Mouse (Mus musculus): ENCODE data around the gene Mcub. TPM values are rescaled to one million over a fixed set of nuclear protein-coding genes. Genes with fewer than 3 reads are reported as not detected.

Mcub gene
- 7.9 and 9.3 TPM in 2 replicates for total RNA-seq (2021)
- long read RNA-seq, experiment 1, transcript Mcub-201 (8 exons, 1,318 nt): major isoform, 11 of 14 reads
- long read RNA-seq, experiment 1, partial matches to known transcripts: 0 of 14 reads
- long read RNA-seq, experiment 1, other reads (novel, unspliced or antisense): 3 of 14 reads
- long read RNA-seq, experiment 2, transcript Mcub-201 (8 exons, 1,318 nt): major isoform, 10 of 13 reads
- long read RNA-seq, experiment 2, partial matches to known transcripts: 1 of 13 reads
- long read RNA-seq, experiment 2, other reads (novel, unspliced or antisense): 2 of 13 reads

DNA sequence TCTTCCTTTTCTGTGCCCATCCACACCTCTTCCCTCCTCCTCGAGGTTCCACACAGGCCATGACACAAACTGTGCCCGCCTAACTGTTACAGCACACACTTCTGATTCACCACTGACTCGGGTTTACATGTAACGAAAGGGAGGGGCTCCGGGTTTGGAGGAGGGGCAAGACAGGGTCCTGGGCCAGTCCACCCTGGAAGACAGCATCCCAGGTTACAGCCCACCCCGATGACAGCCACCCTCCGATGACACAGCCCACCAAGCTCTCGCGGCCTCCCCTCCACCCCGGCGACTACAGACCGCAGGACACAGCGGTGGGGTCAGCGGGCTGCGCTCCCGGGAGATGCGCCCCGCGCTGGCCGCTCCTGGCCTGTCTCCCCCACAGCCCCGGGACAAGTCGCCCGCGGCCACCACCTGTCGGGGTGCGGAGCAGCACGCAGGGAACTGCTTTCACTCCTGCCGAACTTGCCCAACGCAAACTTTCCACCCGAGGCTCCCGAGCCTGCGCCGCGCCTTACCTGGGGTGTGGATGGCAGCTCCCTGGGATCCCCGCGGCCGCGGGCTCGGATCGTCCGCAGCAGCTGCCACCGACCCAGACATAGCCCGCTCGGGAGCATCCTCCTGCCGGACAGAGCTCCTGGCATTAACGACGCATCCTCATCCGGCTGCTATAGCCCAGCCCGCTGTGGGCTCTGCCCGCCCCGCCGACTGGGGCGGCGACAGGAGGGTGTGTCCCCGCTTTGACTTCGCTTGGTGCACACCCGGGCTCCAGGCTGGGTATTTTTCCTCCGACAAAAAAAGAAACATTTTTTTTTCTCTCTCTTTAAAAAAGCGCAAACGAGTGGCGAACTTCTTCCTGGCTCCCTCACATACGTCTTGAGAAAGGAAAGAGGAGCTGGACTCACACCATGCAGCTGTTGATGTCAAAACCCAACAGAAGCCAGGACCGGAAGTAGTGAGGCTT lies at the start of gene Mcub:
Gene Mcub, minus strand, starts transcription at position 775 of the 964 bp plus-strand sequence.
- DNase-seq: peak; percentile 70

DNA sequence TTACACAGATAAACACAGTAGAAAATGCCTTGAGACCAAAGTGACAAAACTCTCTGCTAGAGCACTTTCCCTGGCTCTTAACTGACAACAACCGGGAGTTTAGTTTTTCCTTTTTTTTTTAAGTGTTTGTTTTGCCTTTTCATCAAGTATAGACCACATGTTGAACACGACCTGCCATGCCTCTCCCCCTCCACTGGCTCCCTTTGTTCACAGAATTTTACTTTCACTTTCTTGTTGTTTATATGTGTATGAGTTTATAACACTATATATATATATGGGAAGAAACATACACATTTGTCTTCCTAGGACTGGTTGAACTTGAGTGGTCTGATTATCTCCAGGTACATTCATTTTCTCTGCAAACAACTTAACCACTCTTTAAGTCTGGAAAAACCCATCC lies 42.9 kb upstream of the Mcub start:
- no peak for DNase-seq

DNA sequence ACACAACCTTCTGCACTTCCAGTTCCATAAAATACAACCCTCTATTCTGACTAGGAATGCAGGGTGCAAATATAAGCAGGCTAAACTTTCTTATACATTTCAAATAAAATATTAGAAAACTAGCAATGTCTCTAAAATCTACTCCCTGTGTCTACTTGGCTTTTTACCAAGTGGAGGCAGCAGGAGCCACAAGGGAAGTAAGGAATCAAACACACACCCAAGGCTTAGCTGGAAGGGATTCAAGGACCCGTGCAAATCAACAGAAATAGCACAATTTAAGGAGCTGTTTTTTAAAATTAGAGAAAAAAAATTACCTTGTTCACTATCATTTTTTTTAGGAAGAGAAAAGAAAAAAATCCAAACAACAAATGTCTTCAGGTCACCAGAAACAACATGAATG lies 41.2 kb upstream of the Mcub start:
- no peak for DNase-seq

DNA sequence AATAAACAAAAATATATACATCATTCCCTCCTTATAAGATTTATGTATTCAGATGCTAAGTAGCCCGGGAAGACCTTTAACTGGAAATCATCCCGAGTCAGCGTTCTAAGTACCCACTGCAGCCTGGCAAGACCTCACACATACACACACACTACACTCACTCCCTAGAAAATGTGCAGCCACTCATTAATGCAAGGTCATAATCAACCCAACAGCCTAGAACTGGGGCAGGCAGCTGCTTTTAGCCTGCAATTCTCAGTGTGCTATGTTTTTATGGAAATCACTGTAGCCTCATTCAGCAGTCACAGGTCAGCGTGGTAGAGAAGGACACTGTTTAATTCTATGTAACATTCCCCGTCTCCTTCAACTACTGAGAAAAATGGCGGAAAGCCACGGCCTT lies 36.1 kb upstream of the Mcub start:
- no peak for DNase-seq

DNA sequence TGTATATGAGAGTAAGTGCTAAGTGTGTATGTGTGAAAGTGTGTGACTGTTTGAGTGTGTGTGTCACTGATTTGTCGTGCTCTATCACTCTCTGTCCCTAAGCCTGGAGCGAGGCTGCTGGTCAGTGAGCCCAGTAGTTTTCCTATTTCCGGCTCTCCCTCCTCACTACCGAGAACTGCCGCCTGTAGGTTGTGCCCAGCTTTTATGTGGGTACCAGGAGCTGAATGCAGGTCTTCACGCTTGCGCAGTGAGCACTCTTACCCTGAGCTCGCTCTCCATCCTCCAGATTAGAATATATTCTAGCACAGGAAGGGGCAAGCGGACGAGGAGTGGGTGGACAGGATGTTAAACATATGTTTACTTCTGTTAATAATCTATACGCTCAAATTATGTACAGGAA lies 30.9 kb upstream of the Mcub start:
- no peak for DNase-seq

DNA sequence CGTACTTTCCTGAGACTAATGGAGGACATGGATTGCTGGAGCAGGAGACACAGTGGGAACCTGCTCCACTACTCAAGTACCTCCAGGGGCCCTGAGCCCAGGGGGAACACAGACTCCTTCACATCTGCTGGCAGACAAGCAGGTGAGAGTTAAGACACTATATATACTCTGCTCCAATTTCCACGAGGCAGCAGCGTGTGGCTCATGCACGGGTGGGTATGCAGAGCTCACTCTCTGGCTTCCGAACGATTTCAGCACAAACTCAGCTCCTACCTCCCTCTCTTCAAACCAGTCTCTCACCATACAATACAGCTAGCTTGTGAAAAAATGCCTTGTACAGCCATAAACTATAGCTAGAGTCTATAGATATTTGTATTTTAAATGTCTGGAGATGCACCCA lies 28.5 kb upstream of the Mcub start:
- no peak for DNase-seq

GRCm38 (mm10) chr3:129998001-129998400 lies 28.0 kb upstream of the Mcub start:
- DNase-seq: peak; percentile 59

- DNase-seq: no peak
Measured at GRCm38 (mm10) chr3:129997324-129997723, 27.3 kb upstream of the Mcub start.

DNA sequence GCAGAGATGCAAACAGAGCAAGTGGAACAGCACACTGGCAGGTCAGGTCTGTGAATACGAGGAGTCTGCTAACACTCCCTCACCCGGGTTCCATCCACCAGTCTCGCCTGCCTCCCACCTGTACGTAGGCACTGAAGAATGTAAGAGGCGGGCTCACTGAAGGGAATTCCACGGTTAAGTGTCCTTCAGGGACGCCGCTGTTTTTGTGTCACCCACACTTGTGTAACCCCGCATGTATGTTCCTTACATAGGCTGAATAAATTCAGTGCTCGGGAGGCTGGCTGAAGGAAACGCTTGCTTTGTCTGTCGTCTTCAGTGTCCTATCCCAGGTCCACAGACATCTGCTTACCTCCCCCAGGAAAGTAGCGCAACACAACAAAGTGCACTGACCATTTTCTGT lies 17.3 kb upstream of the Mcub start:
- DNase-seq: no peak

DNA sequence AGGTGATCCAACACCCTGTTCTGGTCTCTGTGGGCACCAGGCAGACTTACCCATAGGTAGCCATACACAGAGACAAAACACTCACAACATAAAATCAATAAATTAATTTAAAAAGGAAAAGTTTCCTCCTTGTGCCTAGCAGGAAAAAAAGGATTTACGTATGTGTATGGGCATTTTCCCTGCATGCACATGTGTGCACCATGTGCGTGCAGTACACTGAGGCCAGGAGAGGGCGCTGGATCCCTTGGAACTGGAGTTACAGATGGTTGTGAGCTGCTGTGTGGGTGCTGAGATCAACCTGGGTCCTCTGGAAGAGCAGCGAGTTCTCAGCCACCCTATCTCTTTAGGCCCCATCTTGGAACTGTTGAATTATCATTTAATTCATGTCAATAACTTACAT lies 15.3 kb upstream of the Mcub start:
- DNase-seq: peak; percentile 23

DNA sequence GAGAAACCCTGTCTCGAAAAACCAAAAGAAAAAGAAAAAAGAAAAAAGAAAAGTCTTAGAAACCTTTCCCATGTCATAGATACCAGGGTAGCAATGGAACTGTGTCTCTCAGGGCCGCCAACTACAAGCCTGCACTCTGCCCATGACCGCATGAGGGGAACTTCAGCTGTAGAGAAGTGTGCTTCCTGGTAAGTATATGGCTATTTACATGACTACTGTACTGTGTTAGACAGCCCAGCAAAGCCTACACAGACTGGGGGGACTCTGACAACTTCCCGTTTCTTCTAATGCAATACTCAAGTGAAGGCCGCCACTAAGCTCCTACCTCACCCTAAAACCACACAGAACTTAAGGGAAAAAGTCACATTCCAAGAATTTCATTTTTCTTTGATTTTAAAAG lies 14.8 kb upstream of the Mcub start:
- DNase-seq: no peak

DNA sequence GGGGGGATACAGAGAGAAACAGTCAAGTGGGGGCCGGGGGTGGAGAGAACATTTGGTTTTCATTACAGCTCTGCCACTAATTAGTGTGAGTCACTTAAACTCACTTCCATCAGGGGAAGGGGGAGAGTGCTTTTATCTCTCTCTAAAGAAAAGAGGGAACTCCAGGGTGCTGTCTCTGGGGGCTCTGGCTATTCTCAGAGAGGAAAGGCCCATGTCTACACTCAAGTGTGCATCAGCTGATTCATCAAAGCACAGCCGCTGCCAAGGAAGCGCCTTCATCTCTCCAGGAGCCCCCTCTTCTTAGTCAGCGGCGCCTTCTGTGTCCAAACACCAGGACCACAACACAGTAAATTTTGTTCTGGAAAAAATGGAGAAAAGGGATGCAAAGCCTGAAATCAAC lies 12.3 kb upstream of the Mcub start:
- DNase-seq: no peak

DNA sequence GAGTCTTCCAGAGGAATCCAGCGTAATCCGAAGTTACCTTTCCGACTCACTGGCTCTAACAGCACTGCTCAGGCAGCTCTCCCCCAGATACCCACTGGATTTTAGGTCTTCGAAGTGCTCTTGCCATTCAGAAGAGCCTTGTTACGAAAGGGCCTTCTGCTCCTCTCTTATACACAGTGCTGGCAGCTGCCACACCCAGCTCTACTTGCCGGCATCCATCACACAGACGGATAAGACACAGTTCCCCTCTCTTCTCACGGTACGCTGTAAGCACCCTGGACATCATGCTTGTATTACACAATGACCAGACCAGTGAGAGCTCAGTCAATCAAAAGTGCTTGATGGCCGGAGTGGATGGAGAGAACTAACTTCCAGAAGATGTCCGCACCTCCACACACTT lies 11.8 kb upstream of the Mcub start:
- no peak for DNase-seq

GRCm38 (mm10) chr3:129979510-129979909 lies 9.5 kb upstream of the Mcub start:
- DNase-seq: no peak

GRCm38 (mm10) chr3:129978716-129979115 lies 8.7 kb upstream of the Mcub start:
- DNase-seq: no peak

DNA sequence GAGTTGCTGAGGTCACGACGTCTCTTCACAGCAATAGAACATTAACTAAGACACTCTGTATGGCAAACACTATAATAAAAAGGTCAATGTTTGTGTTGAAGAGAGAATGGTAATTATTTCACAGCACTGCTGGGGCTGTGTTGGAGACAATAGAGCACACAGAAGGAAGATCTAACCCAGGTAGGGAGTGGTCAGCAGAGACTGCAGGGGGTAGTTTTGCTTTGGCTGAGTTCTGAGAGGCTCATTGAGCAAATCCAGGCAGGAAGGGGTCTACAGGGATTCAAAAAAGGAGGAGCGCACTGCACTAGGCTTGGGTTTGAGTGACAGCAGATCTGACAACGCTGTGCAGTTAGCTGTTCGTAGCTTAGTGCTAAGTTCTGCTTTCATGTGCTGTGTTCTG lies 6.3 kb upstream of the Mcub start:
- no peak for DNase-seq

DNA sequence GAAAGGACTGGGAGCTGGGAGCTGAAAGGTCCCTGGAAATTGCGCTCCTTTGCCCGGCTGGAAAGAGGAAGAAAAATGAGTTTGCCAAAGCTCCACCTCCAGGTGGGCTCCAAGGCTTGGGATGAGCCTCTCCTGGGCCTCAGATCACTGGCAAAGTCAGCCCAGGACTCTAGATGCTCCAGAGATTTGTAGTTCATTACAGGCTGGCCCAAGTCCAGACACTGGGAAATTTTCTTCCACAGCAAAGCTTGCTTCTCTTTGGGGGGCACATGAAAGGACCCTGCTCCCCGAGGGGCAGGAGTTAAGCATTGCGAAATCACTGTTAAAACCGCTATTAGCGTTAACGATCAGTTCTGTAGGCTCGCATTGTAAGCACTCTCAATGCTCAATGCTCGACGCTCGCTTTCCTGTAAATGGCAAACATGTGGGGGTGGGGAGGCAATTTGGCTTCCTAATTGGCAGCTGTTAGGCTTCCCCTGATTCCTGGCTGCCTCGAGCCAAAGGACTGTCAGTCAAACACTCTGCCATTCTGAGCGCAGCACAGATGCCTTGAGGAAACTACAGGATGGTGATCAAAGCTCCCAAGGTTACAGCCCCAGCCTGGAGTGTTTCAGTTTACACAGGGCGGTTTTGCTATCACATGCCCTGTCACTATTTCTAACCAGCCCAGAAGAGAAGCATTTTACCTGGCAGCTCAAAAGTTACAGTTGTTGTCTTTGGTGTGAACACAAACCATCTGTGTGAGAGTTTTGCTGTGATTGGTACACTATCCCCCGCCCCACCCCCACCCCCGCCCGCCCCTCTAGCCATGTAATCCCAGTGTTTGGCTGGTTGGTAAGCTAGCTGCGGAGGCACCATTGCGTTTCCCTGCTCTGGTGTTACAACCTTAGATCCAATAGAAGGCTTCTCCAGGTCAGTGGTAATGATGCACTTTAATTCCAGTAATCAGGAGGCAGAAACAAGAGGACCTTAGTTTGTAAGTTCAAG lies 816 bp upstream of the Mcub start:
- peak; percentile 51 for DNase-seq

- DNase-seq: no peak
Measured at GRCm38 (mm10) chr3:129969031-129969430, 975 bp downstream of the Mcub start.

DNA sequence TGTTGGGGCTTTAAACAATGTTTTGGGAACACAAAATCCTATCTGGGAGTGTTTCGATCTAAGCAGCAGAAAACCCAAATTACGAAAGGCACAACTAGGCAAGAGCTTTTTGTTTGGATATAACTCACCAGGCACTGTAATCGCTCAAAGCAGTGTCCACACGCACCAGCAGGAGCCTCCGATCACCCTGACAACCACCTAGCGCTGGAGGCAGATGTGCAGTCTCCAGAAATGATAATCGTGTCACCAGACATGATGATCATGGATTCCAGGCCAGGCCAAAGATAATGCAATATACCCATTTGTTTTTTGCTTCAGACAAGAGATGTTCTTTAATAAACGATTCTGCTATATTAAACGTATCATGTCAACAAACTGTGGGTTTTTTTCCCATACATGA lies 2.1 kb downstream of the Mcub start:
- no peak for DNase-seq

DNA sequence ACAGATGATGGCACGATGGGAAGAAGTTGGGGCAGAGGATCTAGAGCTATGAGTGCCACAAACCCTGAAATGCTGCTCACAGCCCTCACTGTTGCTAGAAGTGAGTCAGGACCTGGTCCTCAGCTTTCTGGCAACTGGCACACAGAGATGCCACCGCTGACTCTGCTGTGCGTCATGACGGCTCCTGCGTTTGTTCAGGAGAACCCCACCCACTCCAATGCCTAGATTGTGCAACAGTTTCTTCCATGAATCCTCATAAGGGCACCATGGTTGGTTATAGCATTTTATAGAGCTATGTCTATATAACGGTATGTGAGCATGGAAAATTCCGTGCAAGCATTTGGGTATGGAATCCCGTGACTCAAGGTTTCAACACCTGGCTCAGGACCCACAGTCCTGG lies 5.3 kb downstream of the Mcub start:
- DNase-seq: no peak

DNA sequence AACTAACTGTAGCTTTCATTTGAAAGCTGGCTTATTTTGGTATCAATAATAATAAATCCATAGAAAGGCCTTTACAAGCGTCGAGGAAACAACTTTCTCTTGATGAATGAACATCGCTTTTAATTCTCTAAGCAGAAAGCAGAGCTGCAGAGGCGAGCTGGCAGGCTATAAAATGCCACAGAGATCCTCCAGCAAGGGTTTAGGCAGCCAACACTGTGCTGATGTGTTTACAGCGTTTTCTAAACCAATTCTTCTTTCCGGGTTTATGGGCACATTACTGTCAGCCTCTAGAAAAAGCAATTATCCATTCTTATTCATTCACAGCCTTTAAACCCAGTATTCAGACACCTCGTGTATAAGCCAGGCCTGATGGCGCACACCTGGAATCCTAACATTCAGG lies 7.5 kb downstream of the Mcub start:
- no peak for DNase-seq

DNA sequence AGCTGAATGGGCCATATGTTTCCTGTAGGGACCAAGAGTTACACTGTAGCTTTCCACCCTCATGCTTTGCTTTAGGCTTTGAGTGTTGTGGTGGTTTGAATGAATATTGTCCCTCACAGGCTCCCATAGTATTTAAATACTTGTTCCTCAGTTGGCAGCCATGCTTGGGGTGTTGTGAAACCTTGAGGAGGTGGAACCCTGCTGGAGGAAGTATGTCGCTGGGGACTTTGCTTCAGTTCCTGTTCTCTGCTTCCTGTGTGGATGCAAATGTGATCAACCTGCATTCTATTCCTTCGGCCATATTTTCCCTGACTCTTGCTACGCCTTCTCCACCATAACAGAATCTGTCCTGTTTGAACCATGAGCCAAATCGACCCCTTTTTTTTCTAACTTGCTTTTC lies 16.7 kb downstream of the Mcub start:
- DNase-seq: no peak
